Mouse (Mus musculus) kidney, postnatal 14 days (tissue): ENCODE results near the gene Dlg2.
A peak's percentile ranks its signal among the peaks of the same experiment; 100 is the strongest.

Source experiments
- DNase-seq: peaks from one replicate; pipeline ENCODE4 v3.0.0; 2022; ENCODE audit warnings: mixed read lengths

Dlg2 gene

DNA sequence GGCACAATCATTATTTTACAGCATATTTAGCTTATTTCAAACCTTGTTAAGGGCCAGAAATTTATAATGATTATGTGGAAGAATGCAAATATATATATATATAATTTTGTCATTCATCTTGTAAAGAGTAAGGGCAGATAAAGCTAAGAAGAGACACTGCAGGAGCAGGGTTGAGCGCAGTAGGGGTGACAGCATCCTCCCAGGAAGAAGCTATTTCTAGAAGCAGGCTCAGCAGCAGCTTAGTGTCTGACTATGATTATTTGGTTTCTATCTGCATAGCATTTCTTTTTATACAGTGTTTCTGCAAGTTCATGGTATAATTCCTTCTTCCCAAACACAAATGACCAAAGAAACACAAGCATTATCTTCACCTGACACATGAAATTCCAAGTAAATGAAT lies 1479.1 kb downstream of the Dlg2 start:
- no peak for DNase-seq

GRCm38 (mm10) chr7:91962956-91963355 lies 1486.5 kb downstream of the Dlg2 start:
- DNase-seq, result no peak

DNA sequence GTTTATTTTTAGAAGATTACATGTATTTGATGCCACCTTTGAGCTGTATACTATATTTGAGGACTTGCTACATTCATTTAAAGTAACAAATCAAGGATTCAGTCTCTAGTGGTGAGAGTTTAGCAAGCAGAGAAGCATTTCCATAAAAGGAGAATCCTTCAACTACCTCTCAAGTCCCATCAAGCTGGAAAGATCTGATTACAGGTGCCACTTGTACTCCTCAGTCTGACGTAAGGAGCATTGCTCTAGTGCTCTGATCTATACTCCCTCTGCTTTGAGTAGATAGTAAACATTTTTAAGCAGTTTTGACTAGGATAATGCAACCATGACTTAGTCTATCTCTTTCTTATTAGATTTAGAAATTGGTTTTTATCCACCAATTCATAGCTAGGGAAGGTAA lies 1496.5 kb downstream of the Dlg2 start:
- no peak for DNase-seq

DNA sequence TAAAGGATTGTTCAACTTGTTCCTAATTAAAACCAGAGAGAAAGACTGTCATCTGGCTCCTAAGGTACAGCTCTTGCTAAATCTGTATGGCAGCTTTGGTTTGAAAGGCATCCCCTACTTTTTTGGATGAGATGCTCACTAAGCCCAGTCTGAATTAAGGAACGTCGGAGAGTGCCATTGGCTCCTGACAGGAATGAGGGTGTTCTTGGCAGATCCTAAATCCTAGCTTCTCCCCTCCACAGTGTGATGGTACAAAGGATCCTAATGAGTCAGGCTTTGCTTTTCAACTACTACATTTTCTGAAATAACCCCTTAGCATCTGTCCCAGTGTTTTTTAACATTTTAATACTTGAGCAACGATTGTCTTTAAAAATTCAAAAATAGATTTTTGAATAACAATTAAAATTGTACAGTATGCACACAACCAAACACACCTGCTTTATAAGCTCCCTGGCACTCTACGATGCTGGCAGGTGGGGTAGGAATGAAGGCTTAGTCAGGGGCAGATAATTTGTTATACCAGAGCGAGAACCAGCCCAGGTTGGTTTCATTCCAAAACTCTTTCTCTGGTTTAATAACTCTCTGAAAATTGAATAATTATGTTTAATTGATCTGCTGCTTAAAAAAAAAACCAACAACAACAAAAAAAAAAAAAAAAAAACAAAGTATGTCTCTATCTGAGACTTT lies 1527.4 kb downstream of the Dlg2 start:
- DNase-seq, result no peak

GRCm38 (mm10) chr7:92005681-92006425 lies 1529.4 kb downstream of the Dlg2 start:
- no peak for DNase-seq

DNA sequence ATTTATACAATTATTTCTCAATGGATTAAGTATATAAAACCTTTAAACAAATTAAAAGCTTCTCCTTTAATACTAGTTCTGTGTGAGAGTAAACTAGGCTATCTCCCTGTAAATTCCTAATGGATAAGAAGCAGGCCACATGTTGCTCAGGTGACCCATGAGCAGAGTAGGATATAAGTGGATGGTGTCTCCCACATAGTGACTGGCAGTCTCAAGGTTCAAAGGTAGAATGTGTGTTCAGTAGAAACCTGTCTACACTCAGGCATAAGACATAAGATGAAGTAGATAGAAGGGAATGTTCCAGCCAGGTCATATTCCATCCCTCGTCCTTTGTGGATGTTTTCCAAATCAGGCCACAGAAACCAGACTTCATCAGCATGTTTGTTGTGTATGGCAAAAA lies 1532.2 kb downstream of the Dlg2 start:
- DNase-seq, result no peak

DNA sequence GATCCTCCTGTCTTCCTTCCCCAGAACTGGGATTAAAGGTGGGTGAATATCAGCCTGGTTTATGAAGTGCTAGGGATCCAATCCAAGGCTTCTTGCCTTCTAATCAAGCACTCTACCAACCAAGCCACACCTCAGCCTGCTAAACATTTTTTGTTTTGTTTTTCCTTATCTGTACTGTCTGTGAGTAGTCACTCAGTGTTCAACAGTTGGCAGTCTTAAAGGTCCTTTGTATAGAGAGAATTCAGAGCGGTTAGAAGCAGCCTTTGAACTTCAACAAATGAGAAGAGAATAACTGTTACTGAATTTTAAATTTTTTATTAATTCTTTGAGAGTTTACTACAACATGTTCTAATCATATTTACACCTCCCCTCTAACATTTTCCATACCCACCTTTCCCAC lies 1548.5 kb downstream of the Dlg2 start:
- no peak for DNase-seq

DNA sequence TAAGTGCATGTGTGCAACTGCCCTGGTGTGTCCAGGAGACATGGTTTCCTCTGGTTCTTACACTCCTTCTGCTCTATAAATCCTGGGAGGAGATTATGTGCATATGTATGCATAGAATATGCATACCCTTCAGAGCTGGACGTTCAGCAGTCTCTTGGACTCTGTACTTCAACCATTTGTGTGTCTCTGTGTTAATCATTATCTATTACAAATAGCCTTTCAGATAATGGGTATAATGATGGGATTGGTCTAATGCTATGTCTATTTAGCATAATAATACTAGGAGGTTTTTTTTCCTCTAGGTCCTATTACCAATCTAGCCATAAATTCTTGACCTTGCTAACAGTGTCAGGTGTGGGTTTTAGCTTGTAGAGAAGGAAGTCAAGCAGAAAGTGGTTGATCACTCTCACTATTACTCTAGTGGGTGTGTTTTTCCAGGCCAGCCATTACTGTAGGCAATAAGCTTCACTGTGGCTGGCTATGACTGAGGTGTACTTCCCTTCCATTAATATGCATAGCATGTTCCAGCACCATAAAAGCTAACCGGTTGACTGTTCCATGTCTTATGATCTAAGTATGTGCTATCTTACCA lies 1549.1 kb downstream of the Dlg2 start:
- DNase-seq, result no peak

DNA sequence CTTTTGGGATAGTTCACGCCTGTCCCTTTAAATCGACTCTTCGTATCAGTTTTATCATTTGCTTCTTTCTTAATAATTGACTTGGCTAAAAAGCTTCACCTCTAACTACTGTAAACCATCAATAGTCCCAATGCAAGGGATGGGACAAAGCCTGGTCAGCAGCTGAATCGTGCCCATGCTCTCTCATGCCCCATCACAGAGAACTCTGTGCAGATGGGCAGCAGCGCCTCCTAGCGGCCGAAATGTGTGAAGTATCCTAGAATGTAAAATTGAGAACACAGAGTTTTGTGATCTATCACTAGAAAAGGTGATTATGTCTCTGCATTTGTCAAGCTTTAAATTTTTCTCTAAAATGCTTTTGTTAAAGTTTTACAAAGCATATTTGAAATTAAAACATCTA lies 1550.6 kb downstream of the Dlg2 start:
- peak; percentile 51 for DNase-seq

GRCm38 (mm10) chr7:92034256-92034655 lies 1557.8 kb downstream of the Dlg2 start:
- no peak for DNase-seq

GRCm38 (mm10) chr7:92040187-92040586 lies 1563.7 kb downstream of the Dlg2 start:
- no peak for DNase-seq

GRCm38 (mm10) chr7:92040785-92041411 lies 1564.4 kb downstream of the Dlg2 start:
- no peak for DNase-seq

DNA sequence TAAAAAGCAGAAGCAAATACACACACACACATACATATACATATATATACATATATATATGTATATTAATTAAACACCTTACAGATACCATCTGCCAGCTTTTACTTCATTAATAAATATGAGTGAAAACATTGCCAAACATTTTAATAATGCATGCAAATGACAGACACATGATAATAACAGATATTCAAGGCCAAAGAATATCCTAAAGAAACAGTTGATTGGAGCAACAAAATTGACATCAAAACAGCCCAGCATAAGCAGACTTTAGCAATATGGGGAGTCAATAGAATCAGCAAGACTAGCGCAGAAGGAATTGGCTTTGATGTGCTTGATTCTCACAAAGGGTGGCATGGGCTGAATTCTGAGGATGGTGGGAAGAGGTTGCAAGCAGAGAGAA lies 1568.5 kb downstream of the Dlg2 start:
- no peak for DNase-seq

DNA sequence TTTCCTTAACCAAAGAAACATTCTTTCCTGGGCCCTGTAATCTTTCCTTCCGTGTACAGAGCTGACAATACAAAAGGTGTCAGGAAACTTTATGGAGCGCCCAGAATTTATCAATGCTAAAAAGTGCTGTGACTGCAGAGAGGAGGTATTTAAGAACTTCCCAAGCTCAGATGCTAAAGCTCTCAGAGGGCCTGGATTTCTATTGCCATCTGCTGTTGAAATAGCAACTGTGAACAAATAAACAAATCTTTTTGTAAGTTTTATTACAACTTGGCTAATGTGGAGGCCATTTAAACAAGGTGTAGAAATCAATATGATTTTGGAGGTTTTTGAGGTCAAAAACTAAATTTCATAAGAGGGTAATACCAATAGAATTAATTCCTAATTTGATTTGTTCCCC lies 1570.8 kb downstream of the Dlg2 start:
- DNase-seq, result no peak

DNA sequence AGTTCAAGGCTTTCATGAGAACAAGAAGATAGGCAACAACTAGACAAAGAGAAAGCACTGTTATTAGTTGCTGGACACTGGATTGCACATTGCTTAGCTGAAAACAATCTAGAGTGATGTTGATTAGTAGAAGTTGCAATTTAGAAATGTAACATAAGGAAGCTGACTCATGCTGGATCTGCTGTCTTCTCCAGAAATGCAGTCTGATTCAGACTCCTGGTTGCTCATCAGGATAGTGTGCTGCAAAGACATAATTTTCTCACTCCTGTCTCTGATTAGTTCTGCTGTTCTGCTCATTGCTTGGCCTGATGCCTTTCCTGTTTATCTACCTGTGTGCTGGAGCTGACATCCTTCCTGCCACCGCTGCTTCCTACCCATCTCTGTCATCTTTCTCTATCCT lies 1572.4 kb downstream of the Dlg2 start:
- no peak for DNase-seq

GRCm38 (mm10) chr7:92066851-92067250 lies 1590.4 kb downstream of the Dlg2 start:
- no peak for DNase-seq

- DNase-seq, result no peak
These were observed 1611.0 kb downstream of the Dlg2 start for GRCm38 (mm10) chr7:92087429-92087828.

DNA sequence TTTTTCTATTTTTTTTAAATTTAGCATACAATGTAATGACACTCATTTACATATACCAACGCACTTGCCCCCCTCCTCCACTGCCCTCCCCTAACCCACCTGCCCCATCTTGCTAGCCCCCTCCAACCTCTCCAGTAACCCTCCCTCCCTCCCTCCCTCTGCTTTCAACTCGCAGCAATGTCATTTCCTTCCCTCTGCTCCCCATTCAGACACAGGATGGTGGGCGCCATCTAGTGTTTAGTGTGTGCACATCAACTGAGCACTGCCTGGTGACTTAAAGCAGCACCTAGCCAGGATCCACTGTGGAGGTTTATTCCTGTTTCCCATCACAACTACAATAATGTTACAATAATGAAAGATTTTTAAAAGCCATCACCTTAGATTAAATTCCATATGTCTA lies 1617.4 kb downstream of the Dlg2 start:
- peak; percentile 62 for DNase-seq

- DNase-seq, result no peak
These were observed 1618.7 kb downstream of the Dlg2 start for GRCm38 (mm10) chr7:92095198-92095597.

DNA sequence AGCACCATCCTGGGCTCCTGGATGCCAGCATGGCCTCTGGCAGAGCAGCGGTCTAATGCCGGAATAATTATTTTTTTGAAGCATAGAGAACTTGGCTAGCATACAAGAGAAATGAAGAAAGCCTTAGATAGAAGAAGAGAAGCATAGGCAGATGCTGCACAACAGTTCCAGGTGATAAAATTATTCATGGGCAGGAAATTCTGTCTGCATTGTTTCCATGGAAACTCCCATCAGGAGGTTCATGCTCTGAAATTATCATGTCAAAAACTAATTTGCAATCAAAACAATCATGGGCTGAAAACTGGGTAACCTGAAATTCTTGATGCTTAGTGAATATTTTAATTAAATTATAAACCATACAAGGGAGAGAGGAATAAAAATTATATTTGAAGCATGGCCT lies 1624.4 kb downstream of the Dlg2 start:
- DNase-seq, result no peak

DNA sequence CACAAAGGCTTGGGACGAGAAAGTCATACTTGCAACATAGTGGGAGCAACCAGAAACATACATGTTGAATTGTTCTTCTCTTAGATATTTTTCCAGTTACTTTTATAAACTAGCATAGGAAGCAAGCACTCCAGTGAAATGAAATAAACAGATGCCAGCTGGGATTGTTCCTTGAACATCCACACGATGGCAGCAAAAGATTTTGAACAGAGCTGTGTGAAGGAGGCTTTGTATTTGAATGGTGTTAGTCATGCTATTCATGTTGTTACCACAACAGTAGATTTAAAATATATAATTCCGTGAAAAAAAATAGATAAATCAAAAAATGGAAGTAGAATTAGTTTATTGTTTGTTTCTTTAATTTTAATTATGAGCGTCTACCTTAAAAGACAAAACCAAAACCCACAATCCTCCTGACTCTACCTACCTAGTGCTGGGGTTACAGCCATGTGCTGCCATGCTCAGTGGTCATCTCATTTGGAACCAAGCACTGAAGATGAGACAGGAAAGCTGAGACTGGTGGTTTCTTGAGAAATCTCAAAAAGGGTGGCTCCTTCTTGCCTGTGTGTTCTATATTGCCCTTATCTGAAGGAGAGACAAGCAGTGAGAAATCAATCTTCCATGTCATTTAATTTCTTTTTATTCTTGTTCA lies 1626.5 kb downstream of the Dlg2 start:
- peak; percentile 60 for DNase-seq

DNA sequence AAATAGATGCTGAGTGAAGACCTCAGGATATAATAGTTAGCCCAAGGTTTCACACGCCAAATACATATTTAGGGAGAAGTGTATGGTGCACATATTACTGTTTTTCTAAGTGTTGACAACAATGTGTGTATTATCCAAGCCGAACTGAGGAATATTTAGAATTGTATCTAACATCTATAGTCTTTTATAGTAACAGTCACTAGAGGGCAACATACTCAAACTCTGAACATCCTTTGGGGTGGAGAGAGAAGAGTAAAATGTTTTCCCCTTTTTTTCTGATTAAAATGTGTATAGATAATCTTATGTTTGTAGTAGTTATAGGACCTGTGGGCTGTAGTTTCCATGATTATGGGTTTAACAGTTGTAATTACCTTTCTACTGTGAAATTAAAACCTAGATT lies 1629.0 kb downstream of the Dlg2 start:
- no peak for DNase-seq

- DNase-seq, result no peak
These were observed 1629.5 kb downstream of the Dlg2 start for GRCm38 (mm10) chr7:92105956-92106355.
